Mouse (Mus musculus) intestine, embryonic 16.5 days (tissue): ENCODE results near the gene St8sia4. TPM values are rescaled to one million over a fixed set of nuclear protein-coding genes. Genes with fewer than 3 reads are reported as not detected.

ENCODE experiments used
- ATAC-seq: fragments of 200-750 bp; cut with Nextera tagmentation; 2 replicates; pipeline ENCODE4 v1.8.0; 2017; ENCODE audit warnings: moderate TSS enrichment, moderate library complexity
- H3K27ac ChIP-seq: fragments of 300-500 bp; sonication (generic); 2 replicates; pipeline ENCODE4 v1.5.1; 2014; ENCODE audit warnings: mild to moderate bottlenecking, low read length
- H3K27me3 ChIP-seq: fragments of 300-500 bp; sonication (generic); replicated peaks from 2 replicates; pipeline ENCODE4 v1.6.1; 2014; ENCODE audit warnings: low read length, control low read depth, mixed read lengths; ENCODE audit not compliant: control insufficient read depth, insufficient read depth
- H3K36me3 ChIP-seq: fragments of 300-500 bp; sonication (generic); 2 replicates; pipeline ENCODE4 v1.6.1; 2014; ENCODE audit warnings: low read length, control low read depth; ENCODE audit not compliant: control insufficient read depth, insufficient read depth
- H3K4me1 ChIP-seq: fragments of 300-500 bp; sonication (generic); 2 replicates; pipeline ENCODE4 v1.6.1; 2014; ENCODE audit warnings: low read length, control low read depth, mixed read lengths; ENCODE audit not compliant: control insufficient read depth, insufficient read depth
- H3K4me2 ChIP-seq: fragments of 300-500 bp; sonication (generic); 2 replicates; pipeline ENCODE4 v1.6.1; 2014; ENCODE audit warnings: low read depth, low read length, control low read depth
- H3K4me3 ChIP-seq: fragments of 300-500 bp; sonication (generic); 2 replicates; pipeline ENCODE4 v1.5.1; 2014; ENCODE audit warnings: mild to moderate bottlenecking, low read length
- H3K9ac ChIP-seq: fragments of 300-500 bp; sonication (generic); 2 replicates; pipeline ENCODE4 v1.6.1; 2014; ENCODE audit warnings: low read depth, low read length
- H3K9me3 ChIP-seq: fragments of 300-500 bp; sonication (generic); 2 replicates; pipeline ENCODE4 v1.6.1; 2016; ENCODE audit warnings: low read length, control low read depth; ENCODE audit not compliant: control insufficient read depth
- WGBS: fragments of 180-500 bp; shearing (Covaris S2); extraction: QIAGEN DNeasy Blood & Tissue Kit; methylation state at CpG from one replicate; pipeline ENCODE4 v1.1.7; 2014; 5-methylcytosine and 5-hydroxymethylcytosine counted together
- polyA plus RNA-seq: library from polyadenylated mRNA; unstranded; fragments of >200 nt; fragmentation: Nextera tagmentation; extraction: Ambion mirVana; gene quantifications from 2 replicates; pipeline ENCODE4 v1.2.1, GENCODE M21; 2015

Gene St8sia4
- polyA plus RNA-seq, 1 experiment from 2014 or later, result 2.3 TPM

DNA sequence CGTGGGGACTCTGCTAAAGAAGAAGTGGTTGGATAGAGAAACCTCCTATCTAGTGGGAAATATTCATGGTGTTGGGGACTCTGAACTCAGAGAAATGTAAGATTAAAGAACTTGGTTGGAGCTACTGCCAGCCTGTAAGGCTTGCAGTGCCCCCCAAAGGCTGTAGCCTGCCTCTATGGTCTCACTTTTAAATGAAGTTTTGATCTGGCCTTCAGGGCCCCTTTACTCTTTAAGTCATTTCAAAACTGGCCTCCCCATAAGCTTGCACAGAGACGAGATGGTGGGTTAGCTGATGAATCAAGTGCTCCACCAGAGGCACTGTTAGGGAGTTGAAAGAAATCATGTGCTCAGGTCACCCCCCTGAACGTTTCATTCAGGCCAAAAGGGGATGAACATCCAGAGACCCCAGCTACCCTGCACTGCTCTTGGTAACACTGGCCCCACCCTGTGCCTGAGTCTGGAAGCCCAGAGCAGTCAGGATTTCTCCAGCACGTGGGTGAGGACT lies 3.0 kb downstream of the St8sia4 start:
- WGBS, result 36% methylated on average over 4 of the region's 4 CpGs
- no peak for ATAC-seq
- H3K9me3 ChIP-seq, result no peaks in the 10 kb centered on the region
- H3K27ac ChIP-seq, result no peak overlapping the region
- H3K27me3 ChIP-seq, result peaks cover 7% of the 10 kb centered on the region; the same call in 1 of the 2 replicates
- no peak overlapping the region for H3K4me3 ChIP-seq
- no peak overlapping the region for H3K9ac ChIP-seq
- H3K36me3 ChIP-seq, result no peaks in the 10 kb centered on the region
- H3K4me2 ChIP-seq, result no peak overlapping the region
- peaks cover 3% of the 10 kb centered on the region; the same call in 1 of the 2 replicates for H3K4me1 ChIP-seq

- H3K36me3 ChIP-seq, result no peaks in the 10 kb centered on the region
- no peak overlapping the region for H3K4me2 ChIP-seq
- no peak overlapping the region for H3K4me3 ChIP-seq
- 73% methylated on average over 5 of the region's 5 CpGs for WGBS
- H3K4me1 ChIP-seq, result no peaks in the 10 kb centered on the region
- no peak for ATAC-seq
- no peaks in the 10 kb centered on the region for H3K9me3 ChIP-seq
- no peaks in the 10 kb centered on the region for H3K27me3 ChIP-seq
- H3K27ac ChIP-seq, result no peak overlapping the region
- no peak overlapping the region for H3K9ac ChIP-seq
These were observed 10.2 kb downstream of the St8sia4 start for GRCm38 (mm10) chr1:95657051-95657668.

GRCm38 (mm10) chr1:95655564-95655963 lies 11.8 kb downstream of the St8sia4 start:
- H3K4me1 ChIP-seq, result no peaks in the 10 kb centered on the region
- no peak overlapping the region for H3K27ac ChIP-seq
- WGBS, result 78% methylated on average over 9 of the region's 9 CpGs
- no peak overlapping the region for H3K9ac ChIP-seq
- no peaks in the 10 kb centered on the region for H3K36me3 ChIP-seq
- no peak for ATAC-seq
- H3K27me3 ChIP-seq, result no peaks in the 10 kb centered on the region
- H3K9me3 ChIP-seq, result no peaks in the 10 kb centered on the region
- H3K4me2 ChIP-seq, result no peak overlapping the region
- no peak overlapping the region for H3K4me3 ChIP-seq

DNA sequence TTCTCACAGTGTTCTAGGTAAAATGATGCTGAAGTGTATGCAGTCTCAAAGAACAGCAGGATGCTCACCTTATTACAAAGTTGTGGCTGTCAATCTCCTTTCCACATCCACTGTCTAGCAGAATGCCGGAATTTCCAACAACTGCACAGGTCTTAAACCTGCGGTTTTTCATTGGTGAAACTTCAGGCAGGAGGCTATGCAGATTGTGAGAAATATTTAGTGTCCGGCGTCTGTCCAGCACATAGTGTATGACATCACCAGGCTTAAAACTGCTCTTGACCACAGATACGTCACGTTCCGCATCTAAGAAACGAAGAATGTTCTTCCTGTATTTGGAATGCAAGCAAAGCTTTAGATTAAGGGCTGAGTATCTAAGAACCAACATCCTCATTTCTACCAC lies 13.9 kb downstream of the St8sia4 start:
- H3K4me3 ChIP-seq, result no peak overlapping the region
- no peaks in the 10 kb centered on the region for H3K9me3 ChIP-seq
- 89% methylated on average over 8 of the region's 8 CpGs for WGBS
- no peak overlapping the region for H3K4me2 ChIP-seq
- no peaks in the 10 kb centered on the region for H3K36me3 ChIP-seq
- H3K4me1 ChIP-seq, result no peaks in the 10 kb centered on the region
- H3K9ac ChIP-seq, result no peak overlapping the region
- H3K27ac ChIP-seq, result no peak overlapping the region
- no peak for ATAC-seq
- H3K27me3 ChIP-seq, result no peaks in the 10 kb centered on the region

- WGBS, result 67% methylated on average over 2 of the region's 2 CpGs
- Histone ChIP-seq H3K36me3 (no peaks in the 10 kb centered on the region), H3K9me3 (no peaks in the 10 kb centered on the region), H3K4me3 (no peak overlapping the region), H3K9ac (no peak overlapping the region), H3K27me3 (no peaks in the 10 kb centered on the region), H3K4me2 (no peak overlapping the region), H3K4me1 (no peaks in the 10 kb centered on the region), H3K27ac (no peak overlapping the region)
- ATAC-seq, result no peak
These were observed 23.1 kb downstream of the St8sia4 start for GRCm38 (mm10) chr1:95644292-95644691.

DNA sequence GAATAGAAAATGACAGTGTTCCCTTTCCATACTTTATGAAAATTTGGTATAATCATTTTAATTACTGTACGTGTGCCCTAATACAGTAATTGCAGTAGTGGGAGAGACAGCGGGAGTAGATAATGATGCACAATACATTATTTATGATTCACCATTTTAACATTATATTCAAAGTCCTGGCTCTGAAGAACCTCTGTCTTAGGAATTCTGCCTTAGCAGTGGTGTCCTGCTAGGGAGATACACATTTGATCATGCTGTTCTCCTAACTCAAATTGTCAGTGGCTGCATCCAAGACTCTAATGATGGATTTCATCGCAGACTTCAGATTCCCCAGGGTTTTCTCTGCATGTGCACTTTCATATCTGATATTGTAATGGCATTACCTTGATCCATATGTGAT lies 28.4 kb downstream of the St8sia4 start:
- Histone ChIP-seq H3K9me3 (no peaks in the 10 kb centered on the region), H3K27ac (no peak overlapping the region), H3K27me3 (no peaks in the 10 kb centered on the region), H3K4me1 (no peaks in the 10 kb centered on the region), H3K36me3 (no peaks in the 10 kb centered on the region), H3K9ac (no peak overlapping the region), H3K4me2 (no peak overlapping the region), H3K4me3 (no peak overlapping the region)
- WGBS, result 86% methylated on average over 3 of the region's 3 CpGs
- ATAC-seq, result no peak

- Histone ChIP-seq H3K27ac (no peak overlapping the region), H3K36me3 (no peaks in the 10 kb centered on the region), H3K4me1 (no peaks in the 10 kb centered on the region), H3K9me3 (no peaks in the 10 kb centered on the region), H3K27me3 (no peaks in the 10 kb centered on the region), H3K4me2 (no peak overlapping the region), H3K9ac (no peak overlapping the region), H3K4me3 (no peak overlapping the region)
- WGBS, result 76% methylated on average over 5 of the region's 5 CpGs
- ATAC-seq, result no peak
These were observed 43.0 kb downstream of the St8sia4 start for GRCm38 (mm10) chr1:95624376-95624775.

DNA sequence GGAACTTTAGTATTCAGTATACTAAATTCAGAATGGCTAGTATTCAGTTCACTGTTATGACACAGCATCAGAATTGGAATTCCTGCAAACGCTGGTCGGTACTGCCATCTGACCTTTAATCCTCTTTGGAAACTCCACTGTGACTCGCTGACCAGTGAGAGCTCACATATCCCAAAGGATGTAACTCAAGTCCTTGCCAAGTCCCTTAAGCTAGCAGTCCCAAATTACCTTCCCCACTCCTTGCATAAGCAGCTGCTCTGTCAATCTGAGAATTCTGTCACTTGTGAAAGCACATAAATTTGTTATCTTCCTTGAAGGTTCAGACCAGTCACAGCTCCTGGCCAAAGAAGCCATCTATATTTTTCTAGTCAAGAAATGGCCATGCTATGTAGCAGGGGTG lies 48.7 kb downstream of the St8sia4 start:
- Histone ChIP-seq H3K9ac (no peak overlapping the region), H3K4me1 (no peaks in the 10 kb centered on the region), H3K4me2 (no peak overlapping the region), H3K36me3 (no peaks in the 10 kb centered on the region), H3K27ac (no peak overlapping the region), H3K9me3 (no peaks in the 10 kb centered on the region), H3K27me3 (no peaks in the 10 kb centered on the region), H3K4me3 (no peak overlapping the region)
- 47% methylated on average over 3 of the region's 3 CpGs for WGBS
- no peak for ATAC-seq

DNA sequence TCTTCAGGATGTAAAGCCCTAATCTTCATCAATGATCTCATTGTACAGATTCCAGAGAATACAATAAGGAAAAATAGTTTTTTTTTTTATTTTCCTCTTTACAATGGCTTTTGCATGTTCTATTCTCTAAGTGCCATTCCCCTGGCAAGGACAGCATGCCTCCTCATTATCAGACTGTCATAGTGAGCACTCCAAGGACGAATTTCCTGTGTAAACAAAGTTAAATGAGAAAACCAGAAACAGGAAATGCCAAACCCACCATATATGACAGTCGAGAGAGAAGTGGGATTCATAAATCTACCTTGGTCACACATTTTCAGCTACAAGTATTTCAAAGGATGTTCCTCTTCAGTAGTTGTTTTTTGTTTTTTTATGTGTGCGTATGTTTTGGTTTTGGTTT lies 49.2 kb downstream of the St8sia4 start:
- Histone ChIP-seq H3K9ac (no peak overlapping the region), H3K4me2 (no peak overlapping the region), H3K36me3 (no peaks in the 10 kb centered on the region), H3K4me3 (no peak overlapping the region), H3K4me1 (no peaks in the 10 kb centered on the region), H3K27me3 (no peaks in the 10 kb centered on the region), H3K27ac (no peak overlapping the region), H3K9me3 (no peaks in the 10 kb centered on the region)
- WGBS, result 47% methylated on average over 3 of the region's 3 CpGs
- ATAC-seq, result no peak

DNA sequence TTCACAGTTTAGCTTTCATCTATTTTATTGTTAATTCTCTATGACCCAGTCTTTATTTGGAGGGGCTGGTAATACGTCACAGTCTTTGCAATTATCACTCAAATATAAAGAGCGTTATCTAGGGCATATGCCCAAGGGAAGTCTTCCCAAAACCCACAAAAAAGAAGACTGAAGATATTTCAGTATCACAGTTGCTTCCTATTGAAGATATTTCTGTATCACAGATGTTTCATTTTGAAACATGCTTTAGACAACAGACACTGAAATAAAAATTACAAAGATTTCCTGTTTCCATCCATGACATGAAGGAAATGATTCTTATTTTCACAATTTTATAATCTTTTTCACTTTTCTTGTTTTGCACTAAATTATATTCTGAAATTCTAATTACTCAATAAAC lies 57.4 kb downstream of the St8sia4 start:
- ATAC-seq, result no peak
- H3K4me1 ChIP-seq, result no peaks in the 10 kb centered on the region
- H3K27me3 ChIP-seq, result no peaks in the 10 kb centered on the region
- H3K36me3 ChIP-seq, result no peaks in the 10 kb centered on the region
- H3K9ac ChIP-seq, result no peak overlapping the region
- no peak overlapping the region for H3K27ac ChIP-seq
- H3K9me3 ChIP-seq, result no peaks in the 10 kb centered on the region
- H3K4me3 ChIP-seq, result no peak overlapping the region
- no peak overlapping the region for H3K4me2 ChIP-seq
- WGBS, result 88% methylated on average over 2 of the region's 2 CpGs
